Mouse (Mus musculus) thymus, postnatal 0 days (tissue): ENCODE results near the gene Gchfr. TPM values are rescaled to one million over a fixed set of nuclear protein-coding genes. Genes with fewer than 3 reads are reported as not detected.
A peak's percentile ranks its signal among the peaks of the same experiment; 100 is the strongest.

ENCODE experiments used
- DNase-seq: peaks from one replicate; pipeline ENCODE4 v3.0.0-alpha.2; 2015; ENCODE audit warnings: low spot score
- polyA plus RNA-seq: library from polyadenylated mRNA; unstranded; fragments of >200 nt; fragmentation: Nextera tagmentation; extraction: Ambion mirVana; gene quantifications from 2 replicates; pipeline ENCODE4 v1.2.1, GENCODE M21; 2015

Gene Gchfr
- 1.5 and 1.6 TPM in 2 replicates for polyA plus RNA-seq

- peak; percentile 26 for DNase-seq
Measured at GRCm38 (mm10) chr2:119166901-119167865, at the start of gene Gchfr. TSS of gene Gchfr (plus strand) at chr2:119167773.

- no peak for DNase-seq
Measured at GRCm38 (mm10) chr2:119136346-119136898, 31.2 kb upstream of the Gchfr start.

- DNase-seq, result no peak
Measured at GRCm38 (mm10) chr2:119145199-119145598, 22.4 kb upstream of the Gchfr start.

- no peak for DNase-seq
Measured at GRCm38 (mm10) chr2:119146435-119146834, 21.1 kb upstream of the Gchfr start.

- no peak for DNase-seq
Measured at GRCm38 (mm10) chr2:119147160-119147678, 20.4 kb upstream of the Gchfr start.

- no peak for DNase-seq
Measured at GRCm38 (mm10) chr2:119147775-119148174, 19.8 kb upstream of the Gchfr start.

GRCm38 (mm10) chr2:119152255-119152654 is 15.3 kb upstream of the Gchfr start:
- DNase-seq, result no peak

- no peak for DNase-seq
Measured at GRCm38 (mm10) chr2:119154683-119155082, 12.9 kb upstream of the Gchfr start.

GRCm38 (mm10) chr2:119155388-119155787 is 12.2 kb upstream of the Gchfr start:
- no peak for DNase-seq

- DNase-seq, result no peak
Measured at GRCm38 (mm10) chr2:119156081-119156680, 11.4 kb upstream of the Gchfr start.

- peak; percentile 95 for DNase-seq
Measured at GRCm38 (mm10) chr2:119156681-119157572, 10.6 kb upstream of the Gchfr start, which contains the start of gene Rmdn3. TSS of gene Rmdn3 (minus strand) at chr2:119157034.

GRCm38 (mm10) chr2:119157836-119158235 is 9.7 kb upstream of the Gchfr start:
- DNase-seq, result no peak

- no peak for DNase-seq
Measured at GRCm38 (mm10) chr2:119161247-119161646, 6.3 kb upstream of the Gchfr start.

- DNase-seq, result no peak
Measured at GRCm38 (mm10) chr2:119163135-119163534, 4.4 kb upstream of the Gchfr start.

GRCm38 (mm10) chr2:119163999-119164398 is 3.6 kb upstream of the Gchfr start:
- DNase-seq, result no peak

- DNase-seq, result no peak
Measured at GRCm38 (mm10) chr2:119165401-119165800, 2.2 kb upstream of the Gchfr start.

GRCm38 (mm10) chr2:119167866-119168256 is 288 bp downstream of the Gchfr start:
- DNase-seq, result no peak

GRCm38 (mm10) chr2:119170282-119170681 is 2.7 kb downstream of the Gchfr start:
- no peak for DNase-seq

- no peak for DNase-seq
Measured at GRCm38 (mm10) chr2:119171574-119171973, 4.0 kb downstream of the Gchfr start.

GRCm38 (mm10) chr2:119172446-119172845 is 4.9 kb downstream of the Gchfr start:
- DNase-seq, result no peak
